Mouse (Mus musculus): ENCODE data around the gene Fga. TPM values are rescaled to one million over a fixed set of nuclear protein-coding genes. Genes with fewer than 3 reads are reported as not detected.
A peak's percentile ranks its signal among the peaks of the same experiment; 100 is the strongest.

Gene Fga
- polyA plus RNA-seq, 1 experiment, result 3.0 TPM

DNA sequence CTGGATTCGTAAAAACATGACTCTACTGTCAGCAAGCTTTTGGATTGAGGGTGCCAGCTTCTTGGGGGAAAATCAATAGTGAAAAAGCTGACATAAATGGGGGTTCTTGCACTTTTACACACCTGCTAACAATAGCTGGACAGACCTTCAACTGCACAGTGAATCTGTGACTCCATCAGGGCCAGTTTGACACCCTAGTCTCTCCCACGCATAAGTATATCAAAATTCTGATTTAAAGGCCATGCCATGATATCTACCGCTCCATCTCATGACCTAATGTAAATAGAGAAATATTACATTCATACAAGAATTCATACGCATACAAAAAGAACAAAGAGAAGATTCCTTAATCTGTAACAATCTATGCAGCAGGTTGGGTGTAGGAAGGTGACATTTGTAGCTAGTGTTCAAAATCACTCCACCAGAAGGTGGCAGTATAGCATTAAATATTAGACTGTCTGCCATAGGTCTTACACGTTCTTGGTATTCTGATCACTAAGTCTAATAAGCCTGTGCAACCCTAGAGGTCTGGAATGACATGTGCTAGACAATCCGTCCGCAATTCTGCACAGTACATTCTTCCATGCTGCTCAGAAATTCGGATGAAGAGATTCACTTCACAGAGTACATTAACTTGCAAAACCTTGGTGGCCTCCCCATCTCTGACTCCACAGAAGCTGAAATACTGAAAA lies 27.0 kb upstream of the Fga start:
- H3K4me1 ChIP-seq (ENCODE audit: control insufficient read depth, insufficient read depth, low read length), result no peaks in the 10 kb centered on the region
- WGBS, result 30% methylated on average over 8 of the region's 8 CpGs
- no peak for TF ChIP-seq CTCF (IDR thresholded peaks at IDR 0.05; ENCODE audit: control insufficient read depth, insufficient read depth, low read length)
- TF ChIP-seq POLR2A (IDR thresholded peaks at IDR 0.05; ENCODE audit: borderline replicate concordance, control insufficient read depth, low read depth, low read length), result no peak
- H3K27ac ChIP-seq (ENCODE audit: control insufficient read depth, insufficient read depth, low read depth, low read length, poor library complexity), result no peak overlapping the region
- H3K4me3 ChIP-seq (replicated peaks; ENCODE audit: control insufficient read depth, low read depth, low read length), result no peak overlapping the region

DNA sequence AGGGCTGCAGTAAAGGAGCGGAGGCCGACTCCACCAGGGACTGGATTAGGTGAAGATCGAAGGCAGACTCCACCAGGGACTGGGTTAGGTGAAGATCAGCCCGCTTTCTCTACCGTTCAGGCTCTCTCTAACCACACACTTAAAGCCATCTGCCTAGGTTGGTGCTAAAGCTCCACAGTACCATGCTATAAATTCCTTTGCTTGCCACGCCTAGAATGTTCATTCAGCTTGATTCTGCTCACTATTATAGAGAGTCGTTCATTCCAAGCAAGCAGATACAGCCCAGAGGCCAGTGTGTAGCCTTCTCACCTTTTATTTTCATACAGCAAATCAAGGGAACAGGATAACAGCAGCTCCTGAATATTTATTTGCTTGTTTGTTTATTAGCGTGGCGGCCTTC lies 25.9 kb upstream of the Fga start:
- WGBS, result 84% methylated on average over 9 of the region's 9 CpGs
- H3K4me1 ChIP-seq (ENCODE audit: control insufficient read depth, insufficient read depth, low read length), result no peaks in the 10 kb centered on the region
- TF ChIP-seq POLR2A (IDR thresholded peaks at IDR 0.05; ENCODE audit: borderline replicate concordance, control insufficient read depth, low read depth, low read length), result no peak
- TF ChIP-seq CTCF (IDR thresholded peaks at IDR 0.05; ENCODE audit: control insufficient read depth, insufficient read depth, low read length), result no peak
- no peak overlapping the region for H3K4me3 ChIP-seq (replicated peaks; ENCODE audit: control insufficient read depth, low read depth, low read length)
- no peak overlapping the region for H3K27ac ChIP-seq (ENCODE audit: control insufficient read depth, insufficient read depth, low read depth, low read length, poor library complexity)

GRCm38 (mm10) chr3:83002191-83002590 lies 23.7 kb upstream of the Fga start:
- WGBS, result 0% methylated on average over 2 of the region's 2 CpGs

GRCm38 (mm10) chr3:83003068-83003467 lies 22.8 kb upstream of the Fga start:
- Histone ChIP-seq H3K27ac (ENCODE audit: control insufficient read depth, insufficient read depth, low read depth, low read length, poor library complexity) (no peak overlapping the region), H3K4me3 (replicated peaks; ENCODE audit: control insufficient read depth, low read depth, low read length) (no peak overlapping the region), H3K4me1 (ENCODE audit: control insufficient read depth, insufficient read depth, low read length) (no peaks in the 10 kb centered on the region)
- 77% methylated on average over 8 of the region's 8 CpGs for WGBS
- TF ChIP-seq POLR2A (IDR thresholded peaks at IDR 0.05; ENCODE audit: borderline replicate concordance, control insufficient read depth, low read depth, low read length), result no peak
- TF ChIP-seq CTCF (IDR thresholded peaks at IDR 0.05; ENCODE audit: control insufficient read depth, insufficient read depth, low read length), result no peak

More at GRCm38 (mm10) chr3:83002191-83002590, 23.7 kb upstream of the Fga start:
- Histone ChIP-seq H3K27ac (ENCODE audit: control insufficient read depth, insufficient read depth, low read depth, low read length, poor library complexity) (no peak overlapping the region), H3K4me3 (replicated peaks; ENCODE audit: control insufficient read depth, low read depth, low read length) (no peak overlapping the region), H3K4me1 (ENCODE audit: control insufficient read depth, insufficient read depth, low read length) (no peaks in the 10 kb centered on the region)
- TF ChIP-seq CTCF (IDR thresholded peaks at IDR 0.05; ENCODE audit: control insufficient read depth, insufficient read depth, low read length), result peak; percentile 33; the same call in 1 of the 2 replicates
- no peak for TF ChIP-seq POLR2A (IDR thresholded peaks at IDR 0.05; ENCODE audit: borderline replicate concordance, control insufficient read depth, low read depth, low read length)

DNA sequence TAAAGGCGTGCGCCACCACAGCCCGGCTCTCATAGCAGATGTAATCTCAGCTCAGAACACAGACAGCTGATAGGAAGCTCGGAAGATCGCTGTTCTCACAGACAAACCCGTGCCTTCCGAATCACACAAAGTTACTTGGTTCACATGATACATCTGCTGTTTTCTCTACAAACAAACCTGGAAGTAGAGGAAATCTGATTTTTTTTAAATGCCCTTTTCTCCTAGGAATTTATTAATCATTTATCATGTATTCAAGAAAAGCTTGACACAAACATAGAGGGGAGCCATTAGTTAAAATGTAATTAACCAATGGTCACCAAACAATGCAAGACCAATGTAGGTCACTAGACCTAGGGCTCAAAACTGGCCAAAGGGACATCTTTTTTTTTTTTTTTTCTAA lies 21.1 kb upstream of the Fga start:
- Histone ChIP-seq H3K4me3 (replicated peaks; ENCODE audit: control insufficient read depth, low read depth, low read length) (no peak overlapping the region), H3K4me1 (ENCODE audit: control insufficient read depth, insufficient read depth, low read length) (no peaks in the 10 kb centered on the region), H3K27ac (ENCODE audit: control insufficient read depth, insufficient read depth, low read depth, low read length, poor library complexity) (no peak overlapping the region)
- TF ChIP-seq POLR2A (IDR thresholded peaks at IDR 0.05; ENCODE audit: borderline replicate concordance, control insufficient read depth, low read depth, low read length), result no peak
- WGBS, result 89% methylated on average over 7 of the region's 7 CpGs

DNA sequence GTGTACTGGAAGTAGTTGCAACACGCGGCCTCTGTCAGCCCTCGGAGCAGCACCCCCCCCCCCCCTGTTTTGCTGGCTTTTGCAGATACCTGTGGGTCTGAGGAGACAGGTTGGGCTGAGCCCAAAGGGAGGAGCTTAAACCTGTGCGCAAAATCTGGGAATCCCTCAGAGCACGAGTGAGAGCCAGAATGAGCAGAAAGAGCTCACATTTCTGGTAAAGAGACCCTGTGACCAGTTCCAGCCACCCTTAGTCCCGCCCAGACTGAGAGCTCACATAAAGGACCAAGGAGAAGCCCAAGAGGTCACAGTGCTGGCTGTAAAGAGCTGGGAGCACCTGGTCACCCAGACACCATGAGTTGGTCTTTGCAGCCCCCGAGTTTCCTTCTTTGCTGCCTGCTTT lies 18.3 kb upstream of the Fga start, which contains the start of gene Fgg:
Gene Fgg, plus strand, starts transcription at position 168 of the 400 bp plus-strand sequence.
- no peak within 1 kb of the TSS for H3K4me3 ChIP-seq (replicated peaks; ENCODE audit: control insufficient read depth, low read depth, low read length)
- TF ChIP-seq CTCF (IDR thresholded peaks at IDR 0.05; ENCODE audit: control insufficient read depth, insufficient read depth, low read length), result no peak
- no peak for TF ChIP-seq POLR2A (IDR thresholded peaks at IDR 0.05; ENCODE audit: borderline replicate concordance, control insufficient read depth, low read depth, low read length)
- 53% methylated on average over 7 of the region's 7 CpGs for WGBS
- no peak within 1 kb of the TSS for H3K27ac ChIP-seq (ENCODE audit: control insufficient read depth, insufficient read depth, low read depth, low read length, poor library complexity)
- H3K4me1 ChIP-seq (ENCODE audit: control insufficient read depth, insufficient read depth, low read length), result no peaks in the 10 kb centered on the region

DNA sequence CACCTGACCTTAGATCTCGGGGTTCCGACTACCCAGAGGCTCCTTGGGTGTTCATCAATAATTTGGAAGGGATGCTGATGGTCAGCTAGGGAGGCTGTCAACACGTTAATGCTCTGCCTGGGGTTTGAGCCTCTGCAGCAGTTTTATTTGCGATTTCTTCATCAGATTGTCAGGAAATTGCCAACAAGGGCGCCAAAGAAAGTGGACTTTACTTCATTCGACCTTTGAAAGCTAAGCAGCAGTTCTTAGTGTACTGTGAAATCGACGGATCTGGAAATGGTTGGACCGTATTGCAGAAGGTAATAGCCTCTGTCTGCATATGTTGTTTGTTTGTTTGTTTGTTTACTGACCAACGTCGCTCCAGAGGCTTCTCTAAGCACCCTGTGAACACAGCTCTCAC lies 15.6 kb upstream of the Fga start:
- Histone ChIP-seq H3K4me1 (ENCODE audit: control insufficient read depth, insufficient read depth, low read length) (no peaks in the 10 kb centered on the region), H3K4me3 (replicated peaks; ENCODE audit: control insufficient read depth, low read depth, low read length) (no peak overlapping the region), H3K27ac (ENCODE audit: control insufficient read depth, insufficient read depth, low read depth, low read length, poor library complexity) (no peak overlapping the region)
- TF ChIP-seq POLR2A (IDR thresholded peaks at IDR 0.05; ENCODE audit: borderline replicate concordance, control insufficient read depth, low read depth, low read length) (no peak), CTCF (IDR thresholded peaks at IDR 0.05; ENCODE audit: control insufficient read depth, insufficient read depth, low read length) (no peak)
- WGBS, result 74% methylated on average over 11 of the region's 11 CpGs

DNA sequence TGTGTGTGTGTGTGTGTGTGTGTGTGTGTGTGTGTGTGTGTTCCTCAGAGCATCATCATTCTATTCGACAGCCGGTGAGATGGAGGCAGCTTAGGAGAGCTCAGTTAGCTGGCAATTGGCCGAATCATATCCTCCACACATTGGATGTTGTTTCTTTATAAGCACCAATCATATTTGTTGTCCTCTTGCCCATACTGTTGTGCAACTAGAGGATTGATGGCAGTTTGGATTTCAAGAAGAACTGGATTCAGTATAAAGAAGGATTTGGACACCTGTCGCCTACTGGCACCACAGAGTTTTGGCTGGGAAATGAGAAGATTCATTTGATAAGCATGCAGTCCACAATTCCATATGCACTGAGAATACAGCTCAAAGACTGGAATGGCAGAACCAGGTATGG lies 14.7 kb upstream of the Fga start:
- H3K4me1 ChIP-seq (ENCODE audit: control insufficient read depth, insufficient read depth, low read length), result no peaks in the 10 kb centered on the region
- no peak overlapping the region for H3K4me3 ChIP-seq (replicated peaks; ENCODE audit: control insufficient read depth, low read depth, low read length)
- 87% methylated on average over 4 of the region's 4 CpGs for WGBS
- H3K27ac ChIP-seq (ENCODE audit: control insufficient read depth, insufficient read depth, low read depth, low read length, poor library complexity), result no peak overlapping the region
- no peak for TF ChIP-seq POLR2A (IDR thresholded peaks at IDR 0.05; ENCODE audit: borderline replicate concordance, control insufficient read depth, low read depth, low read length)
- TF ChIP-seq CTCF (IDR thresholded peaks at IDR 0.05; ENCODE audit: control insufficient read depth, insufficient read depth, low read length), result no peak

GRCm38 (mm10) chr3:83011565-83011964 lies 14.3 kb upstream of the Fga start:
- 75% methylated on average over 4 of the region's 4 CpGs for WGBS
- no peak overlapping the region for H3K4me3 ChIP-seq (replicated peaks; ENCODE audit: control insufficient read depth, low read depth, low read length)
- TF ChIP-seq CTCF (IDR thresholded peaks at IDR 0.05; ENCODE audit: control insufficient read depth, insufficient read depth, low read length), result no peak
- TF ChIP-seq POLR2A (IDR thresholded peaks at IDR 0.05; ENCODE audit: borderline replicate concordance, control insufficient read depth, low read depth, low read length), result no peak
- no peaks in the 10 kb centered on the region for H3K4me1 ChIP-seq (ENCODE audit: control insufficient read depth, insufficient read depth, low read length)
- H3K27ac ChIP-seq (ENCODE audit: control insufficient read depth, insufficient read depth, low read depth, low read length, poor library complexity), result no peak overlapping the region

Data from bone marrow, adult 2 months (tissue).